Mouse (Mus musculus) olfactory bulb, adult 2 months (tissue): ENCODE measurements around the gene Cd2ap.

Experiments
- CTCF ChIP-seq: fragments of 200-500 bp; IDR thresholded peaks from 2 replicates; pipeline ENCODE4 v1.5.1; 2012; ENCODE audit warnings: low read depth, mild to moderate bottlenecking, low read length, moderate library complexity; ENCODE audit not compliant: insufficient read depth
- POLR2A ChIP-seq: fragments of 200-500 bp; IDR thresholded peaks from 2 replicates; pipeline ENCODE4 v1.6.1; 2012; ENCODE audit warnings: mild to moderate bottlenecking, low read depth, low read length, moderate library complexity; ENCODE audit not compliant: insufficient read depth

DNA sequence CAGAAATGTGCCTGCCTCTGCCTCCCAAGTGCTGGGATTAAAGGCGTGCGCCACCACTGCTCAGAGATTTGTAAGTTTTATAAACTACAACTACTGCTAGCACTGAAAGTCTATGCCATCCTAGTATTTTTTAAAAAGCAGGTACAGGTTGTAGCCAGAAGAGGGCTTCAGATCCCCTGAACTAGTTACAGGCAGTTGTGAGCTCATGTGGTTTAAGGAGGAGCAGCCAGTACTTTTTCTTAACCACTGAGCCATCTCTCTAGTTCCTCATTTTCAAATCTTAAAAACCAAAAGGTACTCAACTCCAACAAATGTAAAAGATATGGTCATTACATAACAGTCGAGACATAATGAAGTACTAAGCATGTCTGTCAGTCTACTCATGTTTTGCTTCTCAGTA lies 61.1 kb downstream of the Cd2ap start:
- TF ChIP-seq POLR2A (no peak), CTCF (no peak)
